Mouse (Mus musculus): ENCODE data around the gene Coq10a. TPM values are rescaled to one million over a fixed set of nuclear protein-coding genes. Genes with fewer than 3 reads are reported as not detected.

Gene Coq10a
- polyA plus RNA-seq, 1 experiment from 2014 or later: 15.9 TPM

- Histone ChIP-seq H3K9ac (no peak overlapping the region), H3K4me3 (no peak overlapping the region), H3K27ac (ENCODE audit: poor library complexity, severe bottlenecking) (no peak overlapping the region), H3K27me3 (replicated peaks) (no peaks in the 10 kb centered on the region), H3K36me3 (peaks cover 23% of the 10 kb centered on the region), H3K4me2 (no peak overlapping the region), H3K4me1 (replicated peaks) (0 out of 2 replicates have a peak, but pooled peaks cover 3% of the 10 kb centered on the region), H3K9me3 (replicated peaks) (no peaks in the 10 kb centered on the region)
- WGBS: 77% methylated on average over 9 of the region's 9 CpGs
- ATAC-seq (ENCODE audit: insufficient number of reproducible peaks, low FRiP score): no peak
Measured at GRCm38 (mm10) chr10:128401638-128402037, 32.8 kb upstream of the Coq10a start.

GRCm38 (mm10) chr10:128401056-128401455 lies 32.3 kb upstream of the Coq10a start, which contains the start of gene Slc39a5:
Gene Slc39a5, minus strand, starts transcription at chr10:128401229.
- no peak for ATAC-seq (ENCODE audit: insufficient number of reproducible peaks, low FRiP score)
- Histone ChIP-seq H3K36me3 (peaks cover 18% of the 10 kb centered on the region), H3K4me1 (replicated peaks) (0 out of 2 replicates have a peak, but pooled peaks cover 3% of the 10 kb centered on the region), H3K9me3 (replicated peaks) (no peaks in the 10 kb centered on the region), H3K4me2 (no peak within 1 kb of the TSS), H3K27me3 (replicated peaks) (no peaks in the 10 kb centered on the region), H3K9ac (no peak within 1 kb of the TSS), H3K27ac (ENCODE audit: poor library complexity, severe bottlenecking) (no peak within 1 kb of the TSS), H3K4me3 (no peak within 1 kb of the TSS)
- WGBS: 46% methylated on average over 2 of the region's 2 CpGs

GRCm38 (mm10) chr10:128400338-128400737 lies 31.5 kb upstream of the Coq10a start:
- 30% methylated on average over 5 of the region's 5 CpGs for WGBS
- Histone ChIP-seq H3K4me2 (no peak overlapping the region), H3K9me3 (replicated peaks) (no peaks in the 10 kb centered on the region), H3K36me3 (peaks cover 18% of the 10 kb centered on the region), H3K27ac (ENCODE audit: poor library complexity, severe bottlenecking) (no peak overlapping the region), H3K4me3 (no peak overlapping the region), H3K27me3 (replicated peaks) (no peaks in the 10 kb centered on the region), H3K4me1 (replicated peaks) (0 out of 2 replicates have a peak, but pooled peaks cover 3% of the 10 kb centered on the region), H3K9ac (no peak overlapping the region)
- ATAC-seq (ENCODE audit: insufficient number of reproducible peaks, low FRiP score): peak; percentile 11; the same call in 1 of the 2 replicates

- H3K36me3 ChIP-seq: peaks cover 32% of the 10 kb centered on the region
- H3K4me2 ChIP-seq: no peak overlapping the region
- WGBS: 75% methylated on average over 7 of the region's 7 CpGs
- no peak overlapping the region for H3K4me3 ChIP-seq
- no peaks in the 10 kb centered on the region for H3K27me3 ChIP-seq (replicated peaks)
- H3K9ac ChIP-seq: no peak overlapping the region
- 0 out of 2 replicates have a peak, but pooled peaks cover 3% of the 10 kb centered on the region for H3K4me1 ChIP-seq (replicated peaks)
- no peaks in the 10 kb centered on the region for H3K9me3 ChIP-seq (replicated peaks)
- no peak overlapping the region for H3K27ac ChIP-seq (ENCODE audit: poor library complexity, severe bottlenecking)
- ATAC-seq (ENCODE audit: insufficient number of reproducible peaks, low FRiP score): no peak
Measured at GRCm38 (mm10) chr10:128397466-128397865, 28.7 kb upstream of the Coq10a start.

- Histone ChIP-seq H3K27me3 (replicated peaks) (no peaks in the 10 kb centered on the region), H3K4me3 (no peak overlapping the region), H3K9ac (no peak overlapping the region), H3K27ac (ENCODE audit: poor library complexity, severe bottlenecking) (no peak overlapping the region), H3K4me1 (replicated peaks) (0 out of 2 replicates have a peak, but pooled peaks cover 6% of the 10 kb centered on the region), H3K4me2 (no peak overlapping the region), H3K36me3 (peaks cover 39% of the 10 kb centered on the region), H3K9me3 (replicated peaks) (no peaks in the 10 kb centered on the region)
- no peak for ATAC-seq (ENCODE audit: insufficient number of reproducible peaks, low FRiP score)
- 57% methylated on average over 10 of the region's 10 CpGs for WGBS
Measured at GRCm38 (mm10) chr10:128396716-128397264, 28.0 kb upstream of the Coq10a start.

- Histone ChIP-seq H3K9ac (no peak overlapping the region), H3K4me2 (no peak overlapping the region), H3K9me3 (replicated peaks) (no peaks in the 10 kb centered on the region), H3K4me1 (replicated peaks) (peaks cover 10% of the 10 kb centered on the region), H3K4me3 (no peak overlapping the region), H3K36me3 (peaks cover 44% of the 10 kb centered on the region), H3K27me3 (replicated peaks) (no peaks in the 10 kb centered on the region), H3K27ac (ENCODE audit: poor library complexity, severe bottlenecking) (no peak overlapping the region)
- ATAC-seq (ENCODE audit: insufficient number of reproducible peaks, low FRiP score): no peak
- WGBS: 56% methylated on average over 11 of the region's 11 CpGs
Measured at GRCm38 (mm10) chr10:128396017-128396673, 27.3 kb upstream of the Coq10a start.

GRCm38 (mm10) chr10:128391850-128392249 lies 23.1 kb upstream of the Coq10a start:
- Histone ChIP-seq H3K4me3 (no peak overlapping the region), H3K27me3 (replicated peaks) (no peaks in the 10 kb centered on the region), H3K27ac (ENCODE audit: poor library complexity, severe bottlenecking) (no peak overlapping the region), H3K4me1 (replicated peaks) (peaks cover 11% of the 10 kb centered on the region), H3K9ac (0 out of 2 replicates have a peak overlapping the region, but pooled peaks have one; percentile 9), H3K9me3 (replicated peaks) (no peaks in the 10 kb centered on the region), H3K4me2 (no peak overlapping the region), H3K36me3 (peaks cover 85% of the 10 kb centered on the region)
- WGBS: 56% methylated on average over 6 of the region's 6 CpGs
- no peak for ATAC-seq (ENCODE audit: insufficient number of reproducible peaks, low FRiP score)

GRCm38 (mm10) chr10:128390366-128390765 lies 21.6 kb upstream of the Coq10a start:
- H3K4me2 ChIP-seq: no peak overlapping the region
- no peak overlapping the region for H3K9ac ChIP-seq
- H3K9me3 ChIP-seq (replicated peaks): no peaks in the 10 kb centered on the region
- no peak overlapping the region for H3K27ac ChIP-seq (ENCODE audit: poor library complexity, severe bottlenecking)
- 89% methylated on average over 12 of the region's 12 CpGs for WGBS
- H3K4me3 ChIP-seq: no peak overlapping the region
- ATAC-seq (ENCODE audit: insufficient number of reproducible peaks, low FRiP score): no peak
- H3K36me3 ChIP-seq: peaks cover 91% of the 10 kb centered on the region
- peaks cover 11% of the 10 kb centered on the region for H3K4me1 ChIP-seq (replicated peaks)
- H3K27me3 ChIP-seq (replicated peaks): no peaks in the 10 kb centered on the region

- ATAC-seq (ENCODE audit: insufficient number of reproducible peaks, low FRiP score): no peak
- Histone ChIP-seq H3K4me2 (no peak overlapping the region), H3K4me1 (replicated peaks) (peaks cover 11% of the 10 kb centered on the region), H3K9me3 (replicated peaks) (no peaks in the 10 kb centered on the region), H3K36me3 (peaks cover 97% of the 10 kb centered on the region), H3K9ac (no peak overlapping the region), H3K27me3 (replicated peaks) (no peaks in the 10 kb centered on the region), H3K27ac (ENCODE audit: poor library complexity, severe bottlenecking) (no peak overlapping the region), H3K4me3 (no peak overlapping the region)
- 73% methylated on average over 6 of the region's 6 CpGs for WGBS
Measured at GRCm38 (mm10) chr10:128389570-128389969, 20.8 kb upstream of the Coq10a start.

DNA sequence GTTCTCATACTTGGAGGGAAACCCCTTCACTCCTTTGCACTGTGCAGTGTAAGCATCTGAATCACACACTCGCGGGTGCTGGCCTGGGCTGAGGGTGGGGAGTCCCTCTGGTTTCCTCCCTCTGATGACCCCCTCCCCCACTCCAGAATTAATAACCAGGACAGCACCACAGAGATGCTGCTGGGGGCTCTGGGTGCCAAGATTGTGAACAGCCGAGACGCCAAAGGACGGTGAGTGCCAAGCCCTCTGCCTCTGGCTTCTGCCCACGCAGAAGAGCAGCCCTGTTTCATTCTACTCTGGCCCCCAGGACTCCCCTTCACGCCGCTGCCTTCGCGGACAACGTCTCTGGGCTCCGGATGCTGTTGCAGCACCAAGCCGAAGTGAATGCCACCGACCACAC lies 20.1 kb upstream of the Coq10a start:
- Histone ChIP-seq H3K4me1 (replicated peaks) (peaks cover 11% of the 10 kb centered on the region), H3K4me3 (no peak overlapping the region), H3K4me2 (no peak overlapping the region), H3K27me3 (replicated peaks) (no peaks in the 10 kb centered on the region), H3K27ac (ENCODE audit: poor library complexity, severe bottlenecking) (no peak overlapping the region), H3K9ac (no peak overlapping the region), H3K36me3 (peaks cover 98% of the 10 kb centered on the region), H3K9me3 (replicated peaks) (no peaks in the 10 kb centered on the region)
- ATAC-seq (ENCODE audit: insufficient number of reproducible peaks, low FRiP score): no peak
- WGBS: 85% methylated on average over 14 of the region's 14 CpGs

GRCm38 (mm10) chr10:128385902-128386301 lies 17.1 kb upstream of the Coq10a start:
- ATAC-seq (ENCODE audit: insufficient number of reproducible peaks, low FRiP score): no peak
- WGBS: 88% methylated on average over 7 of the region's 7 CpGs
- H3K4me1 ChIP-seq (replicated peaks): 0 out of 2 replicates have a peak, but pooled peaks cover 5% of the 10 kb centered on the region
- no peak overlapping the region for H3K4me3 ChIP-seq
- no peak overlapping the region for H3K27ac ChIP-seq (ENCODE audit: poor library complexity, severe bottlenecking)
- H3K9ac ChIP-seq: no peak overlapping the region
- no peaks in the 10 kb centered on the region for H3K9me3 ChIP-seq (replicated peaks)
- H3K4me2 ChIP-seq: no peak overlapping the region
- no peaks in the 10 kb centered on the region for H3K27me3 ChIP-seq (replicated peaks)
- peaks cover 98% of the 10 kb centered on the region for H3K36me3 ChIP-seq
